Mouse (Mus musculus) lung, adult 18-20 months (tissue): ENCODE data around the gene Shisa6.
"Not testable (repeated sequence)": the region's sequence is repeated elsewhere in the genome, so short reads cannot be mapped to it uniquely, and the experiment has no call there.

ENCODE experiments used
- DNase-seq, 2 experiments: peaks; one replicate each; pipeline ENCODE4 v3.0.0; 2022; ENCODE audit warnings: mixed read lengths in 2 of 2

Shisa6 gene

GRCm38 (mm10) chr11:66442631-66443030, 83.1 kb downstream of the Shisa6 start:
- DNase-seq: no peak

GRCm38 (mm10) chr11:66426129-66426528, 99.6 kb downstream of the Shisa6 start:
- no peak for DNase-seq

DNA sequence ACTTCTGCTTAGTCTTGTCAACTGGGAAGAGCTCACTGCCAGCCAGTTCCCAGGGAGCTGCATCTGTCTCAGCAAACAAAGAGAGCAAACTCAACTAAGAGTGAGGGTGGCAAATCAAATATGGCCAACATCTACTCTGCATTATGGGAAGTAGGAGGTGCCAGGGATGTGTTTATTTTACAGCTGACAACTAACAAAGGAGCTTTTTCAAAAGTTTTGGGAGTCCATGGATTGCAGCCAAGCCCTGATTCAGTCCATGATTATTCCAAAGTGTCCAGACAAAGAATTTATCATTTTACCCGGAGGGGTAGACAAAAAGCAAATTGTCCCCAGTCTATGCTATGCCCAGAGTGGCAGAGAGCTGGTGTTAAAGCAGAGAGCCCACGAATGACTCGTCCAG, 107.5 kb downstream of the Shisa6 start:
- DNase-seq: no peak

GRCm38 (mm10) chr11:66408721-66409120, 117.0 kb downstream of the Shisa6 start:
- not testable (repeated sequence) for DNase-seq

- no peak for DNase-seq
These were observed 125.7 kb downstream of the Shisa6 start for GRCm38 (mm10) chr11:66400036-66400435.

DNA sequence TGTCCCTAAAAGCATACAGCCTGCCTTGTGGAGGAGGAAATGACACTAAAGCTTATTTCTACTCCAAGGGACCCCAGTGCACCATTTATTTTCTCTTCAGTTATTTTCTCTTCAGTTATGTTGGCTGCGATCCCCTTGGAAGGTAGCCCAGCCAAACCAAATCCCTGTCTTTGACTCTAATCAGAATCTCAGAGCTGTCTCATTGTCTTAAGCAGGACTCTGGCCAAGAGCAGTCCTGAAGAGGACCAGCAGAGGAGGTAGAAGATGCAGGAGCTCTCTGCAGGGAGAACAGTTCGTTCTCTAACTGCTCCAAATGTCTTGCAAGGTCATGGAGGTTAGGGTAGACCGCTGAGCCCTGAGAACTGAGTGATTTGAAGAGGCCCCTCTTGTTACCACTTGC, 138.2 kb downstream of the Shisa6 start:
- no peak for DNase-seq

DNA sequence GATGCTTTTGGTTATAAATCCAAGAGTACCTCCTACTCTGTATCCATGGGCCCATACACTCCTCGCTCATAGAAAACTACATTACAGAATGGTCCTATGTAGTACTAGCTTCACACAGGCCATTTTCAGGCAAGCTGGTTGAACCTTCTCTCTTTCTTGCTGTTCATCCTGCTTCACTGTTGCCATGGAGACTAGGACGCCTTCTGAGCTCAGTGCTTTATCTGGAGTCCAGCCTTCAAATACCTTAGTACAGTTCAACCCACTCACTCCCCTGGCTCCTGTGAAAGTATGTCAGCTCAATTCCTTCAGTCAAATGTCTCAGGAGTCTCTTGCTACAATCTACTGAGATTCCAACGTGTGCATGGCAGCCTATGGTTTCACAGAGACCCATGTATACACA, 154.0 kb downstream of the Shisa6 start:
- DNase-seq: no peak

- no peak for DNase-seq
These were observed 156.0 kb downstream of the Shisa6 start for GRCm38 (mm10) chr11:66369764-66370163.

DNA sequence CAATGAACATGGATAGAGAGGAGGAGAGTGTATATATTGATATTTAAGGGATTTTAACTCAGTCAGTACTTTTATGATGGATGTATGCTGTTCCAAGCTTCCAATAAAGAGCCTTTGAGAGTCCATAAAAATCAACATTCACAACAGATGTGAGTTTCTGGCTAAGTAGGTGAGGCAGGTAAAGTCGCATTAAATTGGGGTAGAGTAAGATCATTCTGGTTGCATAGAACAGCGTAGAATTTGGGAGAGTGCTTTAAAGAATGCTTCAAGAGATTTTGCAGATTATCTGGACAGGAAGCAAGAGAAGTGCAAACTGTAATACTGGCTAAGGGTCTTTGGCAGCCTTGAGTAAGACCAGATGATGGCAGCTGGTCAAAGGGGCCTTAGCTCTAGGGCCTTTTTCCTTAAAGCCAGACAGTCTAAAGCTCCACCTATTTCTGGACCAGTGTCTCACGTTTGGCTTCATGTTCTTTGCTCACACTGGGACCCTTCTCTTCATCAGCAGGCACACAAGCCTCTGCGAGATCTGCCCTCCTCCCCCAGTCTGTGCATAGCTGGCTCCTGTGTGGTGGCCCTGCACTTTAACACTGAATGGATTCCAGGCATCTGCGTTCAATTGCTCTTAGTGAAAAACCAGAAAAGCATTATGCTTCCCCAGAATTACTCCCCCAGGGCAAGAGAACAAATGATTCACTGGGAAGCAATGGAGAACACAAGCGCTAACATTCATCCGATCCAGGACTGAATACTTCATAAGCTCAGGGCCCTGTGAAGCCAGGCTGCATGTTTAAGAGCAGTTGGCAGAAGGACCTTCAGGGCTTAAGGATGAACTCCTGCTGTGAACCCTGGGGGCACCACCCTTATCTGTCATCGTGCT, 158.7 kb downstream of the Shisa6 start:
- DNase-seq: no peak

GRCm38 (mm10) chr11:66359811-66360210, 166.0 kb downstream of the Shisa6 start:
- no peak for DNase-seq

DNA sequence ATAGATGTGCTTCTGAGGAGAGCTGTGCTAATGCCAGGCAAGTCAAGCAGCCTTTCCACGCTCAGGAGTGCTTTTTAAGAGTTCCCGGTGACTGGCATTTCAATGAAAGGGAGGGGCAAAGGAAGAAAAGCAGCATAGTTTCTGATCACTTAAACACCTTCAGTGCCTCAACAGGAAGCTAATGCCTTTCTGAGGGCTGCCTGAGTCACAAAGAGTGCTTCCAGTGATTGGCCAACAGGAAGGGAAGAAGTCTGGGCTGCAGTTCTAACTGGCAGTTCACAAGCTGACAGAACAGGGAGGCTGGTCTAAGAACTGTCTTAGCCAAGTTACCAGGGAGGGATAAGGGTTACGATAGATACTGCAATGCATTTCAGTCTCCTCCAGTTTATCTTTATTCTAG, 180.9 kb downstream of the Shisa6 start:
- peak; percentile 7 to 21 for DNase-seq

DNA sequence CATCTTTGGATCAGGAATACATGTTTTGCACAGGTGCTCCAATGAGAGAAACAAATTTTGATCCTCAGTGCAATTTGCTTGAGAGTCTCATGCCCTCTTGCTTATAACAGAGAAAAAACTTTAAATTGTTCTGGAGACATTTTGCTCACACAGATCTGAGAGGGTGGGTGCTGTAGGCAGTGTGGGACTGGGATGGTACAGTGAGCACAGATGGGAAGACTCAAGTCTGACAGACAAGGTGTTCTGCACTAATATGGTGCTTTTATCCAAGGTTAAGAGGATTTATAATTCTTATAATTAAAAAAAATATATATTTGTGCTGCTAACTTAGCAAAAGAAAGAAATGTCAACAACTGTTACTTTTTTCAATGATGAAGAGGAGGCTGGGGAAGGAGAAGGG, 189.5 kb downstream of the Shisa6 start:
- no peak for DNase-seq

- DNase-seq: no peak
These were observed 213.0 kb downstream of the Shisa6 start for GRCm38 (mm10) chr11:66312764-66313163.

DNA sequence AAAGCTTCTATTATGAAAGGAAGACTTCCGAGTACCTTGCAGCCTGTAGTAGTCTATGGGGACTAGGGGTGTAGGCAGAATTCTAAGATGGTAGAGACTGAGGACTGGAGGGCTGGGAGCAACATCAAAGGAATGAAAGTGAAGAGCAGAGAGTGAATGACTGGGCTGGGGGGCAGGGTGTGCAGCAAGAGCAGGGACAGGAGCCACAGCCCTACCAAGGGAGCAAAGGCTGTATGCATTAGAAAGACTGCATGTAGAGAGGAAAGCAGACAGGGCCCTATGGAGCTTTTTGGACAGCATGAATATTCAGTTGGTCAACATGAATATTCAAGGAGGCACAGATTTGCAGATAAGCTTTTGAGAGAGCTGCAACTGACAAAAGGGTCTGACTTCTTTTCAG, 221.4 kb downstream of the Shisa6 start:
- no peak for DNase-seq

DNA sequence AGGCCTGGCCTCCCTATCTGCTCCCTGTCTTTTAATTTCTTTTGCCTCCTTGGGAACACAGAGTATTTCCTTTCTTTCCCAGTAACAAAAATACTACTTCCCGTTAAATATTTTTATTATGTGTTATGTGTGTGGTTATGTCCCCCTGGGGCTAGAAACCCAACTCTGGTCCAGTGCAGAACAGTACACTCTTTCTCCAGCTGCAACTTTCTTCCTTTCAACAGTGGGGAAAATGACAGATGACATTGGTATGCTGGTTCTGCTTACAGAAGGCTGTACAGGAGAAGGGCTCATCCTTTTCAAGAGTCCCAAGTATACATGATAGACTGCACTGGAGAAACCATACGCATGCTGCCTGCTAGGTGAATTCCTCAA, 251.1 kb downstream of the Shisa6 start:
- no peak for DNase-seq

DNA sequence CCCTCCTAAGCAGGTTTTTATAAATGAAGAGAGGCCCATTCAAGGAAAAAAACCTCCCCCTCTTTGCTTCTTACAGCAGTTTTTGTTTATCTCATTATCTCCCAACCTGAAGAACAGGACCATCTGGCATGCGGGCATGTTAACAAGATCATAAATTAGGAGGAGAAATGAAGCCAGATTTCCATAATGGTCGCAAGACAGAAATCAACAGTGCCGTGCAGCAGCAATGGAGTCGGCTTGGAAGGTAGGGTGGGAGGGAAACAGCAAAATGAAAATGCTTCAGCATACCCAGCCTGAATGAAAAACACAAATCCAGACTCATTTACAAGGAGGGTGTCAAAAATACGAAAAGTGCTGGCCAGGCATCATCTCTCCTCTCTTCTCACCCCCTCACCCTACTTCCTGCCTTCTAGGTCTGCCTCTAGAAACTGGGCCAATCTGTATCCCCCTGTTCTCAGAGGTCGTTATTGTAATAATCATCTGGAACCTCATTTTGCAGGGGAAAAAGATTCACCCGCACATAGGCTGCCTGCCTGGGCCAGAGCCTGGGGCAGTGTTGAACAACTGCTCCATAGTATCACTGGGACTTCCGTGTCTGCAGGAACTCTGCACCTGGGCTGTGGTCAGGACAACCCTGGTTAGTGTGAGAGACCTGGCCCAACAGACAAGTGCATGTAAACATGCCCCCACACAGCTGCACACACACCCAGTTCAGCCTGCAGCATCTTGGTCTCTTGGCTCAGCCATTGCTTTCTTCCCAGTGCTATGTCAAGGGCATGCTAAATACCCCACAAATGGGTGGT, 251.7 kb downstream of the Shisa6 start:
- no peak for DNase-seq

GRCm38 (mm10) chr11:66267029-66267428, 258.7 kb downstream of the Shisa6 start:
- DNase-seq: no peak

- DNase-seq: no peak
These were observed 260.3 kb downstream of the Shisa6 start for GRCm38 (mm10) chr11:66265336-66265990.

DNA sequence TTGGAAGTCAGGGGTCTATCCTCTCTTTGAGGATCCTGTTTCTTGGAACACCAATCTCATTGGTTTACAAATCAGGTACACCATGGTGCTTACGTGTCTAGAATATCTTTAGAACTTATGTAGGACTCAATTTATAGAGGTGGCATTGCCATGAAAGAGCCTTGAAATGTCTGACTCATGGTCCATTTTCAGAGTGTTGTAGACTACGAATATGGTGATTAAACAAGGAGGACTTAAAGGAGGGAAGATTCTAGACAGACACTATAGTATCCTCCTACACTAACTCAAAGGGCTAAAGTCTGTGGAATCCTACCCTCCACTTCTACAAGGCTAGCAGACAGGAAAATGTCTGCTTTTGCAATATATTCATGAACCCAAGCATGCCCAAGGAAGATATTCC, 265.6 kb downstream of the Shisa6 start:
- DNase-seq: no peak

DNA sequence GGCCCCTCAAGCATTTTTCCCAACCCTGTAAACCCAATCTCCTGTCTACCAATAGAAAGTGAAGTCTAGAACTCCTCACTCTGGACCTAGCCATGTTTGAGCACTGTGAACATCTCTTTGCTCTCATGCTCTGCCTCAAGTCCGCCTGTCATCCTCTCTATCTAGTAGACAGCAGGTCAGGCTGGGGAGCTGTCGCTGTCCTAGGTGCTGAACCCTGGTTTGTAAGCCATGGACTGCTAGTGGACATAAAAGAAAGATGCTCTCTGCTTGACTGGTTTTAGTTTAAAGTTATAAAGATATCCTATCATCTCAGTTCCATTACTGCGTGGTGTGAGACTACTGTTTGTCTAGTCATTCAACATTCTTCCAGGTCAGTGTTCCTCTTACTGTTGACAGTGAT, 266.9 kb downstream of the Shisa6 start:
- peak in 1 of 2 experiments; percentile 5 for DNase-seq

DNA sequence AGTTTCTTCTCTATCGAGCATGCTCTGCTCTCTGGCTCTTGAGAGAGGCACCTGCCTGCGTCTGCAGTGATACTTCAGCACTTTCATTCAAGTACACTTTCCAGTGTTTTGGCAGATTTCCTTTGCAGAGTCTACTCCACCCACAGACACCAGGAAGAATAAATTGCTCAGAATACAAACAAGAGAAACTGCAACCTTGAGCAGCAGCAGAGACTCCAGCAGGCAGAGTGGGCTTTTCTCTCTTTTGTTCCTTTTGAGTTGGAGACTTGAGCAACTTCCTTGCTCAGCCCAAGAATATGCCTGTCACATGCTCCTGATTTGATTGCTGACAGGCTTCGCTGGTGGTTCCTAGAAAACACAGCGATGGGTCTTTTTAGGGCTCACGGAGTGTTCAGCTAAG, 278.6 kb downstream of the Shisa6 start:
- no peak for DNase-seq

DNA sequence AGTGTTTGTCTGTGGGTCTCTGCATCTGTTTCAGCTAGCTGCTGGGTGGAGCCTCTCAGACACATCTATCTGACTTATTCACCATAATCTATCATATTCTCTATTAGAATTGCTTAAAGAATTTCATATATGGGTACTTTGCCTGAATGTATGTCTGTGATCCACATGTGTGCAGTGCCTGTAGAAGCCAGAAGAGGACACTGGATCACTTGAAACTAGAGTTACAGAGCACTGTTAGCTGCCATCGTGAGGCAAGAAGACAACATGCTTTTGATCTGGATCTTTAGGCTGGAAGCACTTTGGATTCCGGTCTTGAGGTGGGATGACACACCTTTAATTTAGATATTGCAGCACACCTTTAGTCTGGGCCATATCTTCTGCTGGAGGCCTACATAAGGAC, 289.2 kb downstream of the Shisa6 start:
- DNase-seq: no peak

- no peak for DNase-seq
These were observed 292.9 kb downstream of the Shisa6 start for GRCm38 (mm10) chr11:66232891-66233290.

GRCm38 (mm10) chr11:66222133-66222532, 303.6 kb downstream of the Shisa6 start:
- peak in 1 of 2 experiments; percentile 16 for DNase-seq
